16 mouse cellular contexts compared by ENCODE assay signal in the genomic region with DNA sequence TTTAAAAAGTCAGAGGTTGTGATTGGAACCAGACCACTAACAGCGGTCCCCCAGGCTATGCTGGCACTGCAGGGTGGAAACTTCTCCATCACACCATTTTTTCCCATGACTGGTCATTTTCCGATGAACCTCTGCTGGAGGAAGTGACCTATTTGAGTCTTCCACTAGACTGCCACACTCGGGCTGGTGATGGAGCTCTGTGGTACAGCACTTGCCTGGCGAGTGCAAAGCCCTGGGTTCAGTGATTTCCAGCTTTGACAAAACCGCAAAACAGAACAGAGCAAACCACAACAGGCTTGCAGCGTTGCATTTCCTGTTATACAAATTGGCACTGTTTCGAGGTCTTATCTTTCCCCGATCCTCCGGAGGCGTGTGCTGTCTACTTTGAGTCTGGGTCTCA. TPM values are rescaled to one million over a fixed set of nuclear protein-coding genes. Genes with fewer than 3 reads are reported as not detected.
DNase-seq lines count a peak whose midpoint lies in the region; ATAC-seq and TF ChIP-seq lines count a peak whose summit lies in the region.
"Had no signal": no experiment of that assay in that cellular context is flagged by ENCODE, and none has a peak within 500 bp of the region (broad histone marks: within the 10 kb centered on the region; RNA-seq: fewer than 3 reads in every experiment).

No protein-coding gene starts in this region.

- no peaks in the 10 kb centered on the region for H3K36me3 ChIP-seq in liver, embryonic 12.5 days
- H3K36me3 ChIP-seq in heart, embryonic 16.5 days (ENCODE audit: control insufficient read depth, insufficient read depth): no peaks in the 10 kb centered on the region
- no peaks in the 10 kb centered on the region for H3K36me3 ChIP-seq in thymus, adult 2 months (ENCODE audit: control insufficient read depth, insufficient read depth, low read length)
- H3K36me3 ChIP-seq: embryonic facial prominence, embryonic 12.5 days; G1E; midbrain, embryonic 15.5 days had no signal

- H3K9ac ChIP-seq in liver, embryonic 12.5 days: no peak overlapping the region
- H3K9ac ChIP-seq in heart, embryonic 16.5 days (ENCODE audit: low read length): no peak overlapping the region
- H3K9ac ChIP-seq: embryonic facial prominence, embryonic 12.5 days; midbrain, embryonic 15.5 days had no signal

- WGBS in liver, embryonic 12.5 days (ENCODE audit: insufficient replicate concordance): 16% methylated on average over 10 of the region's 10 CpGs
- WGBS in heart, embryonic 16.5 days: 49% methylated on average over 10 of the region's 10 CpGs
- WGBS in thymus, adult 2 months: 3% methylated on average over 10 of the region's 10 CpGs

- peaks cover 49% of the 10 kb centered on the region for H3K27me3 ChIP-seq in liver, embryonic 12.5 days (replicated peaks)
- no peaks in the 10 kb centered on the region for H3K27me3 ChIP-seq in heart, embryonic 16.5 days (ENCODE audit: control insufficient read depth, insufficient read depth, low read length)
- no peaks in the 10 kb centered on the region for H3K27me3 ChIP-seq in thymus, adult 2 months (ENCODE audit: control insufficient read depth, insufficient read depth, low read length)
- H3K27me3 ChIP-seq: embryonic facial prominence, embryonic 12.5 days; midbrain, embryonic 15.5 days had no signal

- no peak for TF ChIP-seq POLR2A in thymus, adult 2 months (IDR thresholded peaks at IDR 0.05; ENCODE audit: control insufficient read depth, extremely low read depth, insufficient read depth, low read length, poor library complexity)

- TF ChIP-seq CTCF in thymus, adult 2 months (IDR thresholded peaks at IDR 0.05; ENCODE audit: borderline replicate concordance, control insufficient read depth, extremely low read depth, insufficient read depth, low read length, poor library complexity): no peak

- H3K4me2 ChIP-seq in liver, embryonic 12.5 days: no peak overlapping the region
- H3K4me2 ChIP-seq in heart, embryonic 16.5 days (ENCODE audit: low read depth, low read length): no peak overlapping the region
- H3K4me2 ChIP-seq: embryonic facial prominence, embryonic 12.5 days; midbrain, embryonic 15.5 days had no signal

- DNase-seq in liver: peak; percentile 34
- DNase-seq in CD8-positive naive resting alpha-beta T cell, adult 2 months (ENCODE audit: low read depth in 2 of 2, low spot score in 2 of 2): peak; percentile 26 to 40
- DNase-seq in thymus, adult 2 months: peak; percentile 40
- DNase-seq in Muller cell, postnatal 12 days (ENCODE audit: inconsistent ontology term): no peak
- no peak for DNase-seq in ovary, postnatal 36 days (ENCODE audit: low spot score)
- DNase-seq: adrenal gland, postnatal 25 days; cerebellum, adult 11-12 months; lung, adult 18-20 months had no signal

- no peak overlapping the region for H3K27ac ChIP-seq in liver, embryonic 12.5 days
- no peak overlapping the region for H3K27ac ChIP-seq in heart, embryonic 16.5 days (ENCODE audit: low read length)
- H3K27ac ChIP-seq in thymus, adult 2 months (ENCODE audit: control insufficient read depth, insufficient read depth, low read length): no peak overlapping the region
- H3K27ac ChIP-seq: embryonic facial prominence, embryonic 12.5 days; heart, adult 2 months; midbrain, embryonic 15.5 days had no signal

- H3K4me1 ChIP-seq in liver, embryonic 12.5 days: peaks cover 16% of the 10 kb centered on the region; the same call in 1 of the 2 replicates
- peaks cover 5% of the 10 kb centered on the region; the same call in 1 of the 2 replicates for H3K4me1 ChIP-seq in heart, embryonic 16.5 days (ENCODE audit: control insufficient read depth, insufficient read depth, low read length)
- peaks cover 5% of the 10 kb centered on the region for H3K4me1 ChIP-seq in thymus, adult 2 months (replicated peaks; ENCODE audit: control insufficient read depth, insufficient read depth, low read length)
- H3K4me1 ChIP-seq: embryonic facial prominence, embryonic 12.5 days; midbrain, embryonic 15.5 days had no signal

- no peaks in the 10 kb centered on the region for H3K9me3 ChIP-seq in liver, embryonic 12.5 days (replicated peaks)
- no peaks in the 10 kb centered on the region for H3K9me3 ChIP-seq in heart, embryonic 16.5 days (replicated peaks; ENCODE audit: control insufficient read depth, low read length)
- H3K9me3 ChIP-seq: embryonic facial prominence, embryonic 12.5 days; G1E; midbrain, embryonic 15.5 days had no signal

- no peak for ATAC-seq in liver, embryonic 12.5 days
- ATAC-seq in heart, embryonic 16.5 days (replicated peaks; ENCODE audit: extremely low read depth, insufficient read depth, low FRiP score): peak; percentile 32; the same call in 1 of the 2 replicates
- no peak for ATAC-seq in frontal cortex, adult (ENCODE audit: low TSS enrichment)
- ATAC-seq: intestine, embryonic 16.5 days; midbrain, embryonic 15.5 days had no signal

- no peak overlapping the region for H3K4me3 ChIP-seq in liver, embryonic 12.5 days
- H3K4me3 ChIP-seq in heart, embryonic 16.5 days (ENCODE audit: low read length): no peak overlapping the region
- H3K4me3 ChIP-seq in thymus, adult 2 months (ENCODE audit: control insufficient read depth, insufficient read depth, low read length): no peak overlapping the region
- H3K4me3 ChIP-seq: embryonic facial prominence, embryonic 12.5 days; heart, adult 2 months; midbrain, embryonic 15.5 days had no signal

RNA-seq across cellular contexts. Expression of a gene that starts 25.4 kb away (rescaled TPM):
- polyA plus RNA-seq in liver, embryonic 12.5 days (2016; fragmentation: Nextera tagmentation; extraction: Ambion mirVana): 84.2 and 84.3 TPM in 2 replicates
- 96.3 and 107 TPM in 2 replicates for polyA plus RNA-seq in heart, embryonic 16.5 days (2015; fragmentation: Nextera tagmentation; extraction: Ambion mirVana)
- 11.6 and 13.0 TPM in 2 replicates for polyA plus RNA-seq in thymus, adult 2 months (2012; rRNA removed)

Comparison
In these comparisons a context has a peak if more than half of its experiments do, and no peak if none do; other contexts are left out.
1. DNase-seq: peak in liver (single experiment), CD8-positive naive resting alpha-beta T cell, adult 2 months (2 of 2) and thymus, adult 2 months (single experiment); none in Muller cell, postnatal 12 days (single experiment) and ovary, postnatal 36 days (single experiment).